Mouse (Mus musculus) hindbrain, embryonic 16.5 days (tissue): ENCODE measurements at regions not wholly inside any gene's neighbourhood (a gene's known extent, or its start where the extent isn't known, plus 50 kb on each side); places are given as distances from the start of the nearest gene placed in this dataset.

Experiments
- ATAC-seq: fragments of 200-750 bp; cut with Nextera tagmentation; 2 replicates; pipeline ENCODE4 v1.8.0; 2017; ENCODE audit warnings: moderate TSS enrichment, moderate library complexity
- H3K27ac ChIP-seq: fragments of 300-500 bp; sonication (generic); 2 replicates; pipeline ENCODE4 v1.5.1; 2014; ENCODE audit warnings: low read depth, mild to moderate bottlenecking, control low read depth, low read length, moderate library complexity
- H3K27me3 ChIP-seq: fragments of 300-500 bp; sonication (generic); replicated peaks from 2 replicates; pipeline ENCODE4 v1.6.1; 2014; ENCODE audit warnings: low read length; ENCODE audit not compliant: control insufficient read depth, insufficient read depth
- H3K36me3 ChIP-seq: fragments of 300-500 bp; sonication (generic); 2 replicates; pipeline ENCODE4 v1.6.1; 2014; ENCODE audit warnings: mild to moderate bottlenecking, low read length, moderate library complexity, mixed read lengths; ENCODE audit not compliant: control insufficient read depth, insufficient read depth
- H3K4me1 ChIP-seq: fragments of 300-500 bp; sonication (generic); 2 replicates; pipeline ENCODE4 v1.6.1; 2014; ENCODE audit warnings: low read depth, low read length; ENCODE audit not compliant: control insufficient read depth, insufficient read depth
- H3K4me2 ChIP-seq: fragments of 300-500 bp; sonication (generic); 2 replicates; pipeline ENCODE4 v1.6.1; 2014; ENCODE audit warnings: mild to moderate bottlenecking, low read length, control low read depth, moderate library complexity
- H3K4me3 ChIP-seq: fragments of 300-500 bp; sonication (generic); 2 replicates; pipeline ENCODE4 v1.5.1; 2014; ENCODE audit warnings: mild to moderate bottlenecking, low read length, control low read depth, moderate library complexity
- H3K9ac ChIP-seq: fragments of 300-500 bp; sonication (generic); 2 replicates; pipeline ENCODE4 v1.6.1; 2014; ENCODE audit warnings: low read depth, mild to moderate bottlenecking, control low read depth, low read length, moderate library complexity
- H3K9me3 ChIP-seq: fragments of 300-500 bp; sonication (generic); 2 replicates; pipeline ENCODE4 v1.6.1; 2014; ENCODE audit warnings: mild to moderate bottlenecking, low read length, moderate library complexity; ENCODE audit not compliant: control insufficient read depth
- WGBS: fragments of 180-500 bp; shearing (Covaris S2); extraction: QIAGEN DNeasy Blood & Tissue Kit; methylation state at CpG from one replicate; pipeline ENCODE4 v1.1.7; 2014; 5-methylcytosine and 5-hydroxymethylcytosine counted together

GRCm38 (mm10) chr6:127207308-127207707 lies 55.3 kb upstream of the Ccnd2 start:
- 75% methylated on average over 5 of the region's 5 CpGs for WGBS
- Histone ChIP-seq H3K9ac (no peak overlapping the region), H3K4me3 (no peak overlapping the region), H3K27me3 (no peaks in the 10 kb centered on the region), H3K4me2 (no peak overlapping the region), H3K4me1 (no peaks in the 10 kb centered on the region), H3K9me3 (no peaks in the 10 kb centered on the region), H3K36me3 (no peaks in the 10 kb centered on the region), H3K27ac (no peak overlapping the region)
- no peak for ATAC-seq

- Histone ChIP-seq H3K27ac (no peak overlapping the region), H3K4me3 (no peak overlapping the region), H3K9me3 (no peaks in the 10 kb centered on the region), H3K4me1 (no peaks in the 10 kb centered on the region), H3K36me3 (no peaks in the 10 kb centered on the region), H3K27me3 (no peaks in the 10 kb centered on the region), H3K4me2 (no peak overlapping the region), H3K9ac (no peak overlapping the region)
- no peak for ATAC-seq
- WGBS: 89% methylated on average over 3 of the region's 3 CpGs
Measured at GRCm38 (mm10) chr6:127213355-127213754, 61.4 kb upstream of the Ccnd2 start.

GRCm38 (mm10) chr6:127215915-127216314 lies 63.9 kb upstream of the Ccnd2 start:
- H3K27ac ChIP-seq: no peak overlapping the region
- H3K4me3 ChIP-seq: no peak overlapping the region
- H3K9ac ChIP-seq: no peak overlapping the region
- H3K27me3 ChIP-seq: no peaks in the 10 kb centered on the region
- WGBS: 81% methylated on average over 4 of the region's 4 CpGs
- ATAC-seq: no peak
- no peaks in the 10 kb centered on the region for H3K4me1 ChIP-seq
- no peak overlapping the region for H3K4me2 ChIP-seq
- no peaks in the 10 kb centered on the region for H3K9me3 ChIP-seq
- no peaks in the 10 kb centered on the region for H3K36me3 ChIP-seq

- no peak for ATAC-seq
- Histone ChIP-seq H3K27me3 (no peaks in the 10 kb centered on the region), H3K9ac (no peak overlapping the region), H3K9me3 (no peaks in the 10 kb centered on the region), H3K36me3 (no peaks in the 10 kb centered on the region), H3K4me2 (no peak overlapping the region), H3K4me3 (no peak overlapping the region), H3K27ac (no peak overlapping the region), H3K4me1 (no peaks in the 10 kb centered on the region)
- WGBS: 67% methylated on average over 17 of the region's 17 CpGs
Measured at GRCm38 (mm10) chr6:127218634-127219445, 66.8 kb upstream of the Ccnd2 start.

- Histone ChIP-seq H3K4me3 (no peak overlapping the region), H3K9me3 (no peaks in the 10 kb centered on the region), H3K9ac (no peak overlapping the region), H3K27ac (no peak overlapping the region), H3K36me3 (no peaks in the 10 kb centered on the region), H3K4me2 (no peak overlapping the region), H3K27me3 (no peaks in the 10 kb centered on the region), H3K4me1 (no peaks in the 10 kb centered on the region)
- ATAC-seq: no peak
- 84% methylated on average over 7 of the region's 7 CpGs for WGBS
Measured at GRCm38 (mm10) chr6:127219446-127219802, 67.4 kb upstream of the Ccnd2 start.

GRCm38 (mm10) chr6:127226242-127226983 lies 74.4 kb upstream of the Ccnd2 start:
- Histone ChIP-seq H3K4me2 (no peak overlapping the region), H3K9me3 (no peaks in the 10 kb centered on the region), H3K9ac (no peak overlapping the region), H3K27me3 (no peaks in the 10 kb centered on the region), H3K4me3 (no peak overlapping the region), H3K27ac (no peak overlapping the region), H3K36me3 (no peaks in the 10 kb centered on the region), H3K4me1 (no peaks in the 10 kb centered on the region)
- 81% methylated on average over 5 of the region's 5 CpGs for WGBS
- ATAC-seq: no peak

GRCm38 (mm10) chr6:127236510-127237109 lies 84.6 kb upstream of the Ccnd2 start:
- no peak overlapping the region for H3K4me3 ChIP-seq
- no peak overlapping the region for H3K9ac ChIP-seq
- no peaks in the 10 kb centered on the region for H3K4me1 ChIP-seq
- 58% methylated on average over 4 of the region's 4 CpGs for whole genome bisulfite sequencing
- no peaks in the 10 kb centered on the region for H3K9me3 ChIP-seq
- H3K27me3 ChIP-seq: no peaks in the 10 kb centered on the region
- no peak for ATAC-seq
- H3K36me3 ChIP-seq: no peaks in the 10 kb centered on the region
- H3K4me2 ChIP-seq: no peak overlapping the region
- no peak overlapping the region for H3K27ac ChIP-seq

- Histone ChIP-seq H3K27ac (no peak overlapping the region), H3K4me3 (no peak overlapping the region), H3K27me3 (no peaks in the 10 kb centered on the region), H3K9me3 (no peaks in the 10 kb centered on the region), H3K4me2 (no peak overlapping the region), H3K4me1 (no peaks in the 10 kb centered on the region), H3K9ac (no peak overlapping the region), H3K36me3 (no peaks in the 10 kb centered on the region)
- no peak for ATAC-seq
- WGBS: 86% methylated on average over 12 of the region's 12 CpGs
Measured at GRCm38 (mm10) chr6:127237168-127237567, 85.2 kb upstream of the Ccnd2 start.
